Mouse (Mus musculus) C2C12 (cell line): ENCODE measurements around the gene Cyp2t4.

ENCODE experiments used
- CTCF ChIP-seq: IDR thresholded peaks from one replicate; pipeline ENCODE4 v1.5.1; 2011; ENCODE audit not compliant: control insufficient read depth, insufficient read depth, insufficient read length
- MAX ChIP-seq: IDR thresholded peaks from one replicate; pipeline ENCODE4 v1.6.1; 2011; ENCODE audit warnings: mild to moderate bottlenecking, control low read depth
- MYOD1 ChIP-seq: IDR thresholded peaks from one replicate; pipeline ENCODE4 v1.6.1; 2011; ENCODE audit warnings: low read depth; ENCODE audit not compliant: control insufficient read depth, insufficient read length
- MYOG ChIP-seq: IDR thresholded peaks from one replicate; pipeline ENCODE4 v1.6.1; 2011; ENCODE audit not compliant: control insufficient read depth, insufficient read length; ENCODE audit errors: extremely low read depth

DNA sequence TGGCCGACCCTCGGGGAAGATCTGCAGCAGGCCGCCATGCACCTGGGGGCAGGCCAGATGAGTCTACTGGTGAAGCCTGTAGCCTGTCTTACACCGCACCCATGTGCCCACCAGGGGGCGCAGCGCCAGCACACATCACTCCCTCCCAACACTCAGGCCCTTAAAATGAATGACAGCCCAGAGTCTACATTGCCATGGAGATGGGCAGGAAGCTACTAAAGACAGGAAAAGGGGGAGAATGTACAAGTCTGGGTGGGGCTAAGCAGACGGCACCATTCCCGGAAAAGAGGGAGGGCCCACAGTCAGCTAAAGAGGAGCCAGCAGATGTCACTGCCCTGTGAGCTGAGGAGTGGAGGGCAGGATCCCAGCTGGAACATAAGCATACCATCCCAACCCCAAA is 6.4 kb downstream of the Cyp2t4 start:
- TF ChIP-seq CTCF (peak; percentile 90), MAX (no peak), MYOD1 (no peak), MYOG (no peak)
